10 mouse cellular contexts compared by ENCODE assay signal in the genomic region with DNA sequence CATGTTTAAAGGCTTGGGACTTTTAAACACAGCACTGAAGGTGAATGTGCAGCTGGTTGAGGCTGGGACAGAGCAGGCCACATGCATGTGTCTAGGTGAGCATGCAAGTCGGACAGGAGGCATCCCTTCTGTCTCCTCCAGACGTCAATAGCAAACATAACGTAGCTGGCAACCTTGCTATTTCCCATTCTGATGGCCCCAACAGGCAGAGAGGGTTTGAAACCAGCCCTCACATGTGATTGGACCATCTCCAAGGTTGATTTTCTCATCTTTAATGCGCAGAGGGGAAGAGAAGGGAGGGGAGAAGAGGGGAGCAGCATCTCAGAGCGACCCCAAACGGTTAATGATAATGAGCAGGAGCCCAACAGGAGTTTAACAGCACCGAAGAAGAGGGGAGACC.
DNase-seq lines count a peak whose midpoint lies in the region; ATAC-seq lines count a peak whose summit lies in the region.
"Had no signal": no experiment of that assay in that cellular context is flagged by ENCODE, and none has a peak within 500 bp of the region (broad histone marks: within the 10 kb centered on the region; RNA-seq: fewer than 3 reads in every experiment).

No protein-coding gene starts in this region.

- no peaks in the 10 kb centered on the region for H3K9me3 ChIP-seq in heart, embryonic 12.5 days (replicated peaks)
- H3K9me3 ChIP-seq in embryonic facial prominence, embryonic 10.5 days = no peaks in the 10 kb centered on the region
- H3K9me3 ChIP-seq in hindbrain, embryonic 12.5 days (replicated peaks) = no peaks in the 10 kb centered on the region
- H3K9me3 ChIP-seq in midbrain, embryonic 13.5 days = no peaks in the 10 kb centered on the region

- no peaks in the 10 kb centered on the region for H3K36me3 ChIP-seq in heart, embryonic 12.5 days
- peaks cover 15% of the 10 kb centered on the region for H3K36me3 ChIP-seq in embryonic facial prominence, embryonic 10.5 days (replicated peaks)
- no peaks in the 10 kb centered on the region for H3K36me3 ChIP-seq in hindbrain, embryonic 12.5 days
- H3K36me3 ChIP-seq in midbrain, embryonic 13.5 days = peaks cover 3% of the 10 kb centered on the region; the same call in 1 of the 2 replicates

- H3K4me2 ChIP-seq in heart, embryonic 12.5 days = peak overlapping the region; percentile 53; the same call in 1 of the 2 replicates
- H3K4me2 ChIP-seq in hindbrain, embryonic 12.5 days (replicated peaks) = peak overlapping the region; percentile 24; the same call in 1 of the 2 replicates
- peak overlapping the region; percentile 13; the same call in 1 of the 2 replicates for H3K4me2 ChIP-seq in midbrain, embryonic 13.5 days (replicated peaks)

- no peak overlapping the region for H3K9ac ChIP-seq in heart, embryonic 12.5 days
- H3K9ac ChIP-seq in hindbrain, embryonic 12.5 days = no peak overlapping the region
- H3K9ac ChIP-seq in midbrain, embryonic 13.5 days (replicated peaks) = peak overlapping the region; percentile 4; the same call in 1 of the 2 replicates
- H3K9ac ChIP-seq: liver, embryonic 14.5 days had no signal

- no peak for DNase-seq in heart, postnatal 14 days
- no peak for DNase-seq in embryonic facial prominence, embryonic 10.5 days (ENCODE audit: low spot score)
- no peak for DNase-seq in gastrocnemius, postnatal 36 days
- no peak for DNase-seq in frontal cortex, postnatal 25 days (ENCODE audit: low spot score in 2 of 2)
- no peak for DNase-seq in thymus, postnatal 0 days (ENCODE audit: low spot score)

- H3K27ac ChIP-seq in heart, embryonic 12.5 days (ENCODE audit: poor library complexity, severe bottlenecking) = peak overlapping the region; percentile 76
- peak overlapping the region; percentile 86 for H3K27ac ChIP-seq in embryonic facial prominence, embryonic 10.5 days (replicated peaks)
- peak overlapping the region; percentile 87 for H3K27ac ChIP-seq in hindbrain, embryonic 12.5 days
- peak overlapping the region; percentile 92 for H3K27ac ChIP-seq in midbrain, embryonic 13.5 days
- H3K27ac ChIP-seq: liver, embryonic 14.5 days had no signal

- intact Hi-C loops in heart, postnatal 14 days (cut with DNase I) = no loop called here
- intact Hi-C loops in gastrocnemius, postnatal 36 days (cut with DNase I) = no loop called here

- H3K4me1 ChIP-seq in heart, embryonic 12.5 days (replicated peaks) = peaks cover 71% of the 10 kb centered on the region
- peaks cover 87% of the 10 kb centered on the region for H3K4me1 ChIP-seq in embryonic facial prominence, embryonic 10.5 days
- H3K4me1 ChIP-seq in hindbrain, embryonic 12.5 days = peaks cover 77% of the 10 kb centered on the region
- H3K4me1 ChIP-seq in midbrain, embryonic 13.5 days (replicated peaks) = peaks cover 78% of the 10 kb centered on the region

- no peak overlapping the region for H3K4me3 ChIP-seq in heart, embryonic 12.5 days
- H3K4me3 ChIP-seq in embryonic facial prominence, embryonic 10.5 days = no peak overlapping the region
- no peak overlapping the region for H3K4me3 ChIP-seq in hindbrain, embryonic 12.5 days
- H3K4me3 ChIP-seq in midbrain, embryonic 13.5 days (replicated peaks) = no peak overlapping the region
- H3K4me3 ChIP-seq: myocyte had no signal

- WGBS in heart, embryonic 12.5 days = 25% methylated on average over 7 of the region's 7 CpGs
- 10% methylated on average over 7 of the region's 7 CpGs for WGBS in embryonic facial prominence, embryonic 10.5 days
- 6% methylated on average over 7 of the region's 7 CpGs for WGBS in hindbrain, embryonic 12.5 days
- 2% methylated on average over 7 of the region's 7 CpGs for WGBS in midbrain, embryonic 13.5 days

- H3K27me3 ChIP-seq in heart, embryonic 12.5 days (replicated peaks) = no peaks in the 10 kb centered on the region
- no peaks in the 10 kb centered on the region for H3K27me3 ChIP-seq in embryonic facial prominence, embryonic 10.5 days (replicated peaks; ENCODE audit: low read depth, poor library complexity, severe bottlenecking)
- H3K27me3 ChIP-seq in hindbrain, embryonic 12.5 days = no peaks in the 10 kb centered on the region
- H3K27me3 ChIP-seq in midbrain, embryonic 13.5 days = no peaks in the 10 kb centered on the region

- 0 out of 2 replicates have a peak, but pooled peaks have one; percentile 2 for ATAC-seq in heart, embryonic 12.5 days (ENCODE audit: insufficient number of reproducible peaks, low FRiP score)
- no peak for ATAC-seq in hindbrain, embryonic 12.5 days (ENCODE audit: low FRiP score)
- ATAC-seq in midbrain, embryonic 13.5 days = no peak
